28 mouse cellular contexts compared by ENCODE assay signal in the genomic region with DNA sequence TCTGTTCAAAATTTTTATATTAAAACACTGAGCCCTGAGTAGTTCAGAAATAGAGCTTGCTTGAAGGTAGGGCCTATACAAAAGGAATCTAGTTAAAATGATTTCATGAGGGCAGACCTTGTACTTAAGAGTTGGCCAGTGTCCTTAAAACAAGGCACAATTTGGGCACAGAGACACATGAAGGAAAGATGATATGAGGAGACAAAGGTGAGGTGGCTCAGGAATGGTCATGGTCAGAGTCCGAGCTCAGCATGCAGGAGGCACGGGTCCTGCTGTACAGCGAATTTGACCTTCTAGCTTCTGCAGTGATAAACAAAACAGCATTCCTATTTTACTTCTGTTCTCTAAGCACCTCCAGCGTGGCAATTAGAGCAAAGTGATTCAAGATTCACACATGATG.
"Had no signal": no experiment of that assay in that cellular context is flagged by ENCODE, and none has a peak within 500 bp of the region (broad histone marks: within the 10 kb centered on the region; RNA-seq: fewer than 3 reads in every experiment).

No protein-coding gene starts in this region.

- DNase-seq: cerebellum, adult 2 months; cerebellum, adult 8-10 months; cerebellum, adult 9-10 months; cerebellum, adult 9-11 months; cerebellum, postnatal 10 days; cerebellum, postnatal 14 days; cerebellum, postnatal 25 days; cerebellum, postnatal 36 days; embryo, embryonic 11 days; forebrain, postnatal 0 days; gastrocnemius, adult 2 months; gastrocnemius, postnatal 10 days; gastrocnemius, postnatal 14 days; gastrocnemius, postnatal 25 days; gastrocnemius, postnatal 36 days; heart, adult 18-20 months; heart, adult 2 months had no signal

- H3K9me3 ChIP-seq: embryonic facial prominence, embryonic 10.5 days; embryonic facial prominence, embryonic 12.5 days; embryonic facial prominence, embryonic 13.5 days; embryonic facial prominence, embryonic 15.5 days; forebrain, embryonic 10.5 days; forebrain, embryonic 12.5 days; forebrain, embryonic 13.5 days; forebrain, embryonic 15.5 days had no signal

- H3K27me3 ChIP-seq: embryonic facial prominence, embryonic 12.5 days; embryonic facial prominence, embryonic 13.5 days; embryonic facial prominence, embryonic 15.5 days; forebrain, embryonic 12.5 days; forebrain, embryonic 13.5 days; forebrain, embryonic 15.5 days had no signal

- H3K4me1 ChIP-seq: embryonic facial prominence, embryonic 13.5 days; embryonic facial prominence, embryonic 15.5 days; forebrain, embryonic 10.5 days; forebrain, embryonic 12.5 days; forebrain, embryonic 13.5 days; forebrain, embryonic 15.5 days had no signal

- H3K27ac ChIP-seq: embryonic facial prominence, embryonic 10.5 days; embryonic facial prominence, embryonic 12.5 days; embryonic facial prominence, embryonic 13.5 days; embryonic facial prominence, embryonic 15.5 days; forebrain, embryonic 10.5 days; forebrain, embryonic 12.5 days; forebrain, embryonic 13.5 days; forebrain, embryonic 15.5 days; gastrocnemius, adult 2 months; heart, adult 2 months had no signal

- H3K4me3 ChIP-seq: embryonic facial prominence, embryonic 10.5 days; embryonic facial prominence, embryonic 12.5 days; embryonic facial prominence, embryonic 13.5 days; embryonic facial prominence, embryonic 15.5 days; erythroblast, embryonic 14.5 days; forebrain, embryonic 10.5 days; forebrain, embryonic 12.5 days; forebrain, embryonic 13.5 days; forebrain, embryonic 15.5 days; gastrocnemius, adult 2 months; heart, adult 2 months had no signal

- ATAC-seq: forebrain, embryonic 13.5 days; forebrain, embryonic 14.5 days; forebrain, embryonic 15.5 days; forebrain, embryonic 16.5 days had no signal

- H3K9ac ChIP-seq: embryonic facial prominence, embryonic 12.5 days; embryonic facial prominence, embryonic 13.5 days; embryonic facial prominence, embryonic 15.5 days; forebrain, embryonic 12.5 days; forebrain, embryonic 13.5 days; forebrain, embryonic 15.5 days; forebrain, postnatal 0 days had no signal

- H3K4me2 ChIP-seq: embryonic facial prominence, embryonic 12.5 days; embryonic facial prominence, embryonic 13.5 days; embryonic facial prominence, embryonic 15.5 days; forebrain, embryonic 12.5 days; forebrain, embryonic 13.5 days; forebrain, embryonic 15.5 days had no signal

- H3K36me3 ChIP-seq: embryonic facial prominence, embryonic 10.5 days; embryonic facial prominence, embryonic 12.5 days; embryonic facial prominence, embryonic 13.5 days; embryonic facial prominence, embryonic 15.5 days; forebrain, embryonic 10.5 days; forebrain, embryonic 12.5 days; forebrain, embryonic 15.5 days had no signal
